Mouse (Mus musculus) embryo, embryonic 9.5 days (tissue): ENCODE results near the gene 6430628N08Rik.
A peak's percentile ranks its signal among the peaks of the same experiment; 100 is the strongest.

ENCODE experiments used
- DNase-seq: peaks from one replicate; pipeline ENCODE4 v3.0.0-alpha.2; 2017; ENCODE audit errors: extremely low spot score

The 6430628N08Rik gene

DNA sequence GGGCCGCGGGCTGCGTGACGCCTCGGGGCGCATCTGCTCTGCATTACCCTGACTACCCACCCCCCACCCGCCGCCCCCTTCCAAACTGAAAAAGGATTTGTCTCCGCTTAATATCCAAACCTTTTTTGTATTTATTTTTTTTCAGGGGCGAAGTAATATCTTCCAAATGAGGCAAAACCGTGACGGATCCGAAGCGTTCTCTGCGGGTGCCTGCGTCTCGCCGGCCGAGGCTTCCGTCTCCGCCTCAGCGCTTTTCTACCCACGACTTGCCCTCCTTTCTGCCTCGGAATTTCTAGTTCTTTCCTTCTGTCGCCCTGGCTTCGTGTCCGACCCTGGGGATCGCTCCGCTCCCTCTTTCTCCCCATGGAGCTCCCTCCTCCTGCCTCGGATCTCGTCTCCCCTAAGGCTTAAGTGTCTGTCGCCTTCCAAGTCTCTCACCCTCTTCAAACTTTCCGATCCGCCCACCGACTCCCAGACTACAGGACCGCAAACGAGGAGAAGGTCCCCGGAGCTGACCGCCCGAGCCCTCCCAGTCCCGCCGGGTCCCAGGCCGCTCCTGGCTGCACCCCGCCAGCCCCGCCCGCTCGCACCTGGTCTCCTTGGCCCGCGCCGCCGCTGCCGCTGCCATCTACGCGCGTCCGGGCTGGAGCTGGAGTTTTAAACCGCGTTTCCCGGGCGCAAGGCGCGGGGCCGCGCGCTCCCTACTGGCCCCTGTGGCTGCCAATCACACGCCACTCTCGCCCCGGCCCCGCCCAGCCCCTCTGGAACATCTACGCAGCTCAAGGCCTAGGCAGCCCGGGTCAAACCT is 49.0 kb downstream of the 6430628N08Rik start, which contains the start of gene Dmbx1:
Gene Dmbx1 (minus strand): TSS at position 632 of the 808 bp plus-strand sequence.
- peak; percentile 84 for DNase-seq

DNA sequence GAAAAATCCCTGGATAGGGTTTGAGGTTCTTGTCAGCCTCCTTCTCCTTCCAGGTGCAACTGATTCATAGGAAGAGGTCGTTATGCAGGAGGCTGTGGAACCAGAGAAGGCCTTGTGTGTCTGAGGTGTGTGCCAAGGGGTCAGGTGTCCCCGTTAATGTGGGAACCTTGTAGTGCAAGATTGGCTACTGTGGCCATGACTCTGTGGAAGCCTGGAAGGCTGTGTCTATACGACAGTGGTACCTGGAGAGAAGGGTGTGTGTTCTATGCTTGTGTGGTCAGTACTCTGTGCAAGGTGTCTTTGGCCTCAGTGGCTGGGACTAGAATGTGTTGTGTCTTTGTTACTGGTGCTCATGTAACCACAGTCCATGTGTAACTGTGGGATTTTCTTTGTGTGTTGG is 50.2 kb downstream of the 6430628N08Rik start:
- DNase-seq: no peak

DNA sequence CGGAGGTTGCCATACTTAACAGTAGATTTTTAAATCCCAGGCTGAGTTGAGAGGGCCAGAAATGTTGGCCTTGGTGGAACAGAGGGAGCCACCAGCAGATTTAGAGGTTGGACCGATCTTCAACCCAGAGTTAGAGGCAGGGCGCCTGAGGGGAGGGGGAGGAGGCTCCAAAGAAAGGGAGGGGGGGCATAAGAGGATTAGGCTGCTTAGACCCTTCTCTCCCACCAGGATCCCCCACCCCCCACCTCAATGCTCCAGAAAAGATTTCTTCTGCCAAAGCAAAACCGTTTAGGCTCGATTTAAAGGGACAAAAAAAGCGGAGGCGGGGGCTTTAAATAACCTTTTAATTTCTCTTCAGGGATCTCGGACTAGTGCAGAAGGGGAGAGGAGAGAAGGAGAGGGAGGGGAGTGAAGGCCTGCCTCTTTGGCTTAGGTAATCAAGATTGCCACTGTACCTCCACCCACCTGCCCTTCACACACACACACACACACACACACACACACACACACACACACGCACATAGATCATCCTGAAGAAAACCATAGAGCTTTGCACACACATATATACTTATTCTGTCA is 50.9 kb downstream of the 6430628N08Rik start:
- DNase-seq: no peak

DNA sequence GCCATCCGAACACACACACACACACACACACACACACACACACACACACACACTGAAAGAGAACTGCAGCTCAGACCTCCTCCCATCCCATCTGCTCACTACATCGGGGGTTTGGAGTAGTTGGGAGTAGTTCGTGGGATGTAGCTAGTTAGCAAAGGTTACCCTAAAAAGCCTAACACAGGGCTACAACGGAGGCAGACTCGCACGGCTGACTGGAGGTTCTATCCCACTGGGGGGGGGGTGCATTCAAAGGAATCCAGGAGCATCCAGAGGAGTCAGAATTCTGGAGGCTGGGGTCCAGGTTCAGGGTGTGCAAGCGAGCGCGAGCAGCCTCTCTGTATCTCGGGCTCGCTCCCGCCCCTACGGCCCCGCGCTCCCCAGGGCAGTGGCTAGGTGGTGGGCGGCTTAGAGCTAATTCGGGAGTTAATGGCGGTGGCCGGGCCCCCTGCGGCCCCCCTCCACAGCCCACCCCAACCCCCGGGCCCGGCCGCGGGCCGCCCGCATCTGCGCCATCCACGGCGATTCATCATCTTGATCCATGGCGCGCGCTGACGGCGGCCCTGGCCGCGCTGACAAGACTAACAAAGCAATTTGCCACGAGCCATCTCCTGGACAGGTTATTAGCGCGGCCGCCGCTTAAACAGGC is 53.3 kb downstream of the 6430628N08Rik start:
- peak; percentile 51 for DNase-seq
